Mouse (Mus musculus): ENCODE results near the gene Syt13.

Gene Syt13

GRCm38 (mm10) chr2:92914933-92915553 lies at the start of gene Syt13:
Gene Syt13, plus strand, starts transcription at chr2:92915098.
- peak; percentile 42 for DNase-seq (ENCODE audit: low spot score)

GRCm38 (mm10) chr2:92866616-92867015 lies 48.3 kb upstream of the Syt13 start:
- no peak for DNase-seq (ENCODE audit: low spot score)

- no peak for DNase-seq (ENCODE audit: low spot score)
These were observed 44.6 kb upstream of the Syt13 start for GRCm38 (mm10) chr2:92870139-92870836.

- DNase-seq (ENCODE audit: low spot score) = no peak
These were observed 43.7 kb upstream of the Syt13 start for GRCm38 (mm10) chr2:92871093-92871686.

GRCm38 (mm10) chr2:92872652-92873051 lies 42.2 kb upstream of the Syt13 start:
- no peak for DNase-seq (ENCODE audit: low spot score)

- DNase-seq (ENCODE audit: low spot score) = no peak
These were observed 40.3 kb upstream of the Syt13 start for GRCm38 (mm10) chr2:92874592-92874991.

- DNase-seq (ENCODE audit: low spot score) = no peak
These were observed 37.4 kb upstream of the Syt13 start for GRCm38 (mm10) chr2:92877488-92877887.

- peak; percentile 34 for DNase-seq (ENCODE audit: low spot score)
These were observed 31.6 kb upstream of the Syt13 start for GRCm38 (mm10) chr2:92883039-92883911.

GRCm38 (mm10) chr2:92883912-92884243 lies 31.0 kb upstream of the Syt13 start:
- DNase-seq (ENCODE audit: low spot score) = no peak

GRCm38 (mm10) chr2:92884976-92885375 lies 29.9 kb upstream of the Syt13 start:
- DNase-seq (ENCODE audit: low spot score) = no peak

GRCm38 (mm10) chr2:92886862-92887261 lies 28.0 kb upstream of the Syt13 start:
- DNase-seq (ENCODE audit: low spot score) = no peak

- no peak for DNase-seq (ENCODE audit: low spot score)
These were observed 22.4 kb upstream of the Syt13 start for GRCm38 (mm10) chr2:92892524-92892923.

GRCm38 (mm10) chr2:92903650-92904049 lies 11.2 kb upstream of the Syt13 start:
- no peak for DNase-seq (ENCODE audit: low spot score)

GRCm38 (mm10) chr2:92904307-92904859 lies 10.5 kb upstream of the Syt13 start:
- DNase-seq (ENCODE audit: low spot score) = peak; percentile 38

GRCm38 (mm10) chr2:92910371-92910770 lies 4.5 kb upstream of the Syt13 start:
- DNase-seq (ENCODE audit: low spot score) = no peak

GRCm38 (mm10) chr2:92912312-92912711 lies 2.6 kb upstream of the Syt13 start:
- DNase-seq (ENCODE audit: low spot score) = no peak

- DNase-seq (ENCODE audit: low spot score) = no peak
These were observed 1.6 kb upstream of the Syt13 start for GRCm38 (mm10) chr2:92913295-92913694.

GRCm38 (mm10) chr2:92915659-92916631 lies 1.0 kb downstream of the Syt13 start:
- no peak for DNase-seq (ENCODE audit: low spot score)

GRCm38 (mm10) chr2:92917405-92918142 lies 2.7 kb downstream of the Syt13 start:
- DNase-seq (ENCODE audit: low spot score) = no peak

GRCm38 (mm10) chr2:92920709-92921108 lies 5.8 kb downstream of the Syt13 start:
- no peak for DNase-seq (ENCODE audit: low spot score)

Data from testis, postnatal 14 days (tissue).